Comparison of ENCODE assay signal across 1 mouse cellular context in the genomic region with DNA sequence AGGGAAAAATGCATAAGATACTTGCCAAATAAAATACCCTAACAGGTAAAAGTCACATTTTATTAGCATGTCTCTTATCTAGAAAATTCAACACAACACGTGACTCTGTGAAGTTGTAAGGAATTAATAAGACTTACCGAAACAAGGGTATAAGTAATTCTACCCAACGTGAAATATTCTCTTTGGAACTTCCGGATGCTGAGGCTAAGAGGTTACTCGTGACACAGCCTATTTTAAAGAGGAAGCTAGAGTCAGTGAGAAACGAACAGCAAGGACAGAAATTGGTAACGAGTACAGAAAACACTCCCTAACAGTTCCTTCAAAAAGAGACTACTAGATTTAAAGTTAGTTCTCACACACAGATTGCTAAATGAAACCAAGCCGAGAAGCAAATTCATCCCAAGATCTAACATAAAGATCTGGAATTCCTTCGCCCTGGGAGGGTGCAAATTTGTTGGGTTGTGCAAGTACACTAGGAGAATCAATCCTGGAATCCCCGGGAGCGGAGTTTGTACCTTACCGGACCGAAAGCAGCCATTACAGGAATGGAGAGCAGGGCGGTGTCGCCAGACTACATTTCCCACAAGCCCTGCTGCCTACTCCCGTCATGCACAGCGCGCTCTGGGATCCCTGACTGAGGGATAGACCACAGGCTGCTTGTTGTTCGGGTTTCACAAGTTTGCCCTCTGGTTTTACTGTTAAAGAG.
A peak's percentile ranks its signal among the peaks of the same experiment; 100 is the strongest.
TF ChIP-seq lines count a peak whose summit lies in the region.

2610001J05Rik (minus strand) TSS at position 600 of the 706 bp plus-strand sequence.

TF ChIP-seq in MEL, 35 proteins besides CTCF, POLR2A, EP300 and RAD21 (continued from another document):
- TF ChIP-seq MYC (IDR thresholded peaks at IDR 0.05; ENCODE audit: low read depth, low read length) (peak; percentile 54; the same call in 1 of the 2 replicates), ETS1 (IDR thresholded peaks at IDR 0.05; ENCODE audit: low read depth, low read length) (no peak), USF1 (IDR thresholded peaks at IDR 0.05; ENCODE audit: low read depth, low read length) (peak; percentile 87), MEF2A (IDR thresholded peaks at IDR 0.05; ENCODE audit: extremely low read depth, insufficient replicate concordance, low read depth, low read length, poor library complexity, severe bottlenecking) (no peak), E2F4 (IDR thresholded peaks at IDR 0.05; ENCODE audit: borderline replicate concordance, low read depth, low read length) (no peak), SMC3 (IDR thresholded peaks at IDR 0.05; ENCODE audit: low read depth, low read length) (no peak), POLR2AphosphoS5 (IDR thresholded peaks at IDR 0.05; ENCODE audit: borderline replicate concordance, low read depth, low read length) (peak; percentile 26; the same call in 1 of the 2 replicates), TCF12 (IDR thresholded peaks at IDR 0.05; ENCODE audit: low read depth, low read length) (peak; percentile 77), UBTF (IDR thresholded peaks at IDR 0.05; ENCODE audit: borderline replicate concordance, insufficient read depth, low read depth, low read length) (no peak), NRF1 (IDR thresholded peaks at IDR 0.05; ENCODE audit: insufficient read depth, low read depth, low read length, poor library complexity, severe bottlenecking) (no peak), GABPA (IDR thresholded peaks at IDR 0.05; ENCODE audit: low read depth, low read length) (no peak), SIN3A (IDR thresholded peaks at IDR 0.05; ENCODE audit: low read length) (peak; percentile 85; the same call in 1 of the 2 replicates), HCFC1 (IDR thresholded peaks at IDR 0.05; ENCODE audit: low read depth, low read length) (peak; percentile 99), CHD2 (IDR thresholded peaks at IDR 0.05; ENCODE audit: low read length) (no peak), TAL1 (IDR thresholded peaks at IDR 0.05; ENCODE audit: low read length) (no peak)
